Mouse (Mus musculus): ENCODE data around the gene Zbtb8os.
A peak's percentile ranks its signal among the peaks of the same experiment; 100 is the strongest.

Gene Zbtb8os

DNA sequence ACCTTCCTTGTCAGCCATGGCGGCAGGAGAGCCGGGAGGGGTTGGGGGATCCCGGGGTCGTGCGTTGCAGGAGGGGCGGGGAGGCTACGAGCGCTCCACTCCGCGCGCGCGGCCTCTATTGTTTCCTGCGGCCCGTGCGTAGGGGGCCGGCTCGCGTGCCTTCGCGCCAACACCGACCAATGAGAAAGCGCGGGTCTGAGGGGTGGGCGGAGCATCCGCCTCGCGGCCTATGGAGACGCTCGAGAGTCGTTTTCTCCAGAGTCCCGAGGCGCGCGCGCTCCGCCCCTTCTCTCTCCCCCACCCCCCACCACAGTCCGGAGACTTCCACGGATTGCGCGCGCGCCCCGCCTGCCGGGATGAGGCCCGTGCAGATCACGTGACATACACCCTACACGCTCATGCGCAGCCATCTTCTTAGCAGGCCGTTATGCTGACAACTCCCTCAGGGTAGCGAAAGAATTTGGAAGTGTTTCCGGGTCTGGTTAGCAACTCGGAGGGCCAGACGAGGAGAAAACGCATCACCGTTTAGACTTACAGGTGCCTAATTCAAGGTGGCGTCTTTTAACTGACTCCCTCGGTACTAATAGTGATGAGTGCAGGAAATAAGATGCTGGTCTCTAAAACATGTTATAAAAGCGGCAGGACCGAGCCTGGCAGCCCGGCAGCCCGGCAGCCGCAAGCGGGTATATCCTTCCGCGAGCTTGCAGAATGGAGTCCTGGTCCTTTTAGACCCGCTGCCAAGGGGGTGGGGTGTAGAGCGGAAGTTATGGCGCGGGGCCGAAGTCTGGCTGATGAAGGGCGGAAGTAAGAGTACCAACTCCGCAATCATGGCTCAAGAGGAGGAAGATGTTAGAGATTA, at the start of gene Zbtb8os, which contains the start of gene Rbbp4:
Zbtb8os (plus strand) TSS at position 480 of the 859 bp plus-strand sequence.
Rbbp4 (minus strand) TSS at position 155 of the 859 bp plus-strand sequence.
- DNase-seq (ENCODE audit: low spot score) = peak; percentile 93

GRCm38 (mm10) chr4:129286001-129286682, 49.4 kb upstream of the Zbtb8os start:
- DNase-seq (ENCODE audit: low spot score) = no peak

DNA sequence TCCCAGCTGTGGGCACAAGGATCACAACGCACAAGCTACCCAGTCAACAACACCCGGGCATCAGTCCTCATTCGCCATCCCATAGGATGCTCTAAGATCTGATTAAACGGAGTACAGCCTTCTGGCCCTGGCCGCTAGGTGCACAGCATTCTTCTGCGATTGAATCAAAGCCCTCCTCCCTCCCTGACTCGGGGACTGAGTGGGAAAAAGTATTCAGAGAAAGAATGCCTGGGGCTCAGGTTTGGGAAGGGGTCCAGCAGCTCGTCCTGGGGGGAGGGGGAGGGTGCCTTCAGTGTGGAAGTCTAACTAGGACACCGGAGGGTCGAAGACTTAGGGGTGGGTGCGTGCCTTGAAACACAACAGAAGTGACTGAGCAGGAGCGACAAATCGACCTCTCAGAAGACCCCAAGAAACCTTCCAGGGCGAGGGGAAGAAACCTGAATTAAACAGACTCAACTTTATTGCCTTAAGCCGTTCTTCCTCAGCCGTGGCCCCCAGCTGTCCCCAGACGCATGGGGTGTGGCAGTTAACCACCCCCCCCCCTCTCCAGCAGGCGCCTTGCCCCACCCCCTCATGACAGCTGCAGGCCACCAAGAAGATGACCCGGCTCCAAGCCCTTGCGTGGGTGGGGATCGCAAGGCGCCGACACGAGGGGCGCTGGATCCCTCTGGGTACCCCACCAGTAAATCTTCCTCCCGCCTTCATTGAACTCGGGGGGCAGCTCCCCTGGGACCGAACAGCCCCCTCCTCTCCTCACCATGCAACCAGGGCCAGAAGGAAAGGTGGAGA, 48.6 kb upstream of the Zbtb8os start:
- no peak for DNase-seq (ENCODE audit: low spot score)

DNA sequence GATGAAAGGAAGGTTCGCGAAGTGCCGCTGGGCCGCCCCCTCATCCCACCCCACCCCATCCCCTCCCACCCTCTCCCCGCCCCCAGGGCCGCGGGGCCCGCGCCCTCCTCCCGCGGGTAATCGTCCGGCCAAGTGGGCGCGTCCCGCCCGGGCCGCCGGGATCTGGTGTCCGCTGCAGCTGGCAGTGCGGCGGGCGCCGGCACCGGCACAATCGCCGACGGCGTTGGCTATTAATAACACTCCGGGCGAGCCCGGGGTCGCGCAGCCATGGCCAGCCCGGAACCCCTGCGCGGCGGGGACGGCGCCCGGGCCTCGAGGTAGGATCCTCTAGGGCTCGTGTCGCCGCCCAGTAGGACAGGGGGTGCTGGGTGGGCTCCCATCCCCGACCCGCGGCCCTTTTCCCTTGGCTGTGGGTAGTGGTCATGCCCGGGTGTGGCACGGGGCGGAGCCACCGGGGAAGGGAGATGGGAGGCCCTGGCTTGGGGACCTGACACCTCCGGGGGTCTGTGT, 48.0 kb upstream of the Zbtb8os start, which contains the start of gene Sync:
Sync (plus strand) TSS at position 146 of the 510 bp plus-strand sequence.
- DNase-seq (ENCODE audit: low spot score) = no peak

DNA sequence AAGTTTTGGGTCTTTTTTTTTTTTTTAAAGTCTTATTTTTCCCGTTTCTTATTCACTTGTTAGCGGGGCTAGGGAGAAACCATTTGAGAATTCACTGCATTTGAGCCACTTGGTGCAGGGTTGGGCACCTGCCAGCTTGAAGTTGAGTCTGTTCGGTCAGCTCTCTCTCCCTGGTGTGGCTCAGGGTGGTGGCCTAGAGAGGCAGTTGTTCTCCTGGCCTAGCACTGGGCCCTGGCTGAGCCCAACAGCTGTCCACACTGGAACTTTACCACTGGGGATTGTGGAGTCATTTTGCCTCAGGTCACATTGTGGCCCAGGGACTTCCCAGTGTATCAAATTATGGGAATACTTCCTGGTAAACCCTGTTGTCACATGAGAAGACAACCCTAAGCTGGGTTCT, 47.4 kb upstream of the Zbtb8os start:
- no peak for DNase-seq (ENCODE audit: low spot score)

- DNase-seq (ENCODE audit: low spot score) = no peak
These were observed 45.8 kb upstream of the Zbtb8os start for GRCm38 (mm10) chr4:129289671-129290070.

DNA sequence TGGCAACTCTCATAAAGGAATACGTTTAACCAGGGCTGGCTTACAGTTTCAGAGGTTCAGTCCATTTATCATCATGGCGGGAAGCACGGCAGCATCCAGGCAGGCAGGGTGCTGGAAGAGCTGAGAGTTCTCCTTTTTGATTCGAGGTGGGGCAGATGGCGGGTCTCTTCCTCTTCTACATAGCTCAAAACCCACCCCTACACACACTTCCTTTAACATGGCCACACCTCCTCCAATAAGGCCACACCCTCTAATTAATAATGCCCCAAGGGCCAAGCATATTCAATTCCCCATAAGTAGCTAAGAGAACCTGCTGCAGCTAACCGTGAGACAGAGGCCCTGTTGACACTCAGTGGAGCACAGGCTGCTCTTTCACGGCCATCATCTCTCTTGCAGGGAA, 42.7 kb upstream of the Zbtb8os start:
- no peak for DNase-seq (ENCODE audit: low spot score)

- DNase-seq (ENCODE audit: low spot score) = no peak
These were observed 41.8 kb upstream of the Zbtb8os start for GRCm38 (mm10) chr4:129293702-129294101.

GRCm38 (mm10) chr4:129295188-129295587, 40.3 kb upstream of the Zbtb8os start:
- DNase-seq (ENCODE audit: low spot score) = no peak

GRCm38 (mm10) chr4:129296066-129296465, 39.4 kb upstream of the Zbtb8os start:
- no peak for DNase-seq (ENCODE audit: low spot score)

DNA sequence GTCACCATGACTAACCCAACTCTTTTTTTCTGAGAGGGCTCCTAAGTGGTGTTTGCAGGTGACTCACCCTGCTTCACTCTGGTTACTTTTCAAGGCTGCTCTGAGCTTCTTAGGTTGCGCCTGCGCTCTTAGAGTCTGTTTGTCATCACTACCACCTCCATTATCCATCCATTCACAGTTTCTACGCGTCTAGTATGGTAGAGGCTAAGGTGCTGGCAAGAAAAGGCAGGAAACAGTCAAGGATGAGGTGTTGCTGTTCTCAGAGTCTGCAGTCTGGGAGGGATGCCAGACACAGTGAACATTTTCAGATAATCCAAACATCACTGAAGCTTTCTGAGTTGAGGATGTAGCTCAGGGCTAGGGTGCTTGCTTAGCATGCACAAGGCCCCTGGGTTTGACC, 37.8 kb upstream of the Zbtb8os start:
- no peak for DNase-seq (ENCODE audit: low spot score)

DNA sequence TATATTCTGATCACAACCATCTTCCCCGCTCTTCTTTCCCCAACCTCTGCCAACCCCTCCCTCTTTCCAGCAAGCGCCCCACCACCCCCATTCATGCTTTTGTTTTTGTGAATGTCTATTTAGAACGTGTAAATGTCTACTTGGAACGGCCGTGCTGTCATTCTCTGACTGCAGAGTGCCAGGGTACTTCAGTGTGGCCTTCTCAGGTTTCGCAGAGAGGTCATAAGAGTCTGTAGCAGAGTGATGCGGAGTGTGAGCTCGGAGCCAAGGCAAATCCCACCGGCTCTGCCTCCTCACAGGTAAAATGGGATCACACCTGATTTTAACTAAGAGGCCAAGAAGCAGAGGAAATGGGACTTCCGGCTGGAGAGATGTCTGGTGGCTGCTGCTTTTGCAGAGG, 36.4 kb upstream of the Zbtb8os start:
- no peak for DNase-seq (ENCODE audit: low spot score)

GRCm38 (mm10) chr4:129303401-129303800, 32.1 kb upstream of the Zbtb8os start:
- no peak for DNase-seq (ENCODE audit: low spot score)

GRCm38 (mm10) chr4:129303816-129304215, 31.7 kb upstream of the Zbtb8os start:
- DNase-seq (ENCODE audit: low spot score) = no peak

DNA sequence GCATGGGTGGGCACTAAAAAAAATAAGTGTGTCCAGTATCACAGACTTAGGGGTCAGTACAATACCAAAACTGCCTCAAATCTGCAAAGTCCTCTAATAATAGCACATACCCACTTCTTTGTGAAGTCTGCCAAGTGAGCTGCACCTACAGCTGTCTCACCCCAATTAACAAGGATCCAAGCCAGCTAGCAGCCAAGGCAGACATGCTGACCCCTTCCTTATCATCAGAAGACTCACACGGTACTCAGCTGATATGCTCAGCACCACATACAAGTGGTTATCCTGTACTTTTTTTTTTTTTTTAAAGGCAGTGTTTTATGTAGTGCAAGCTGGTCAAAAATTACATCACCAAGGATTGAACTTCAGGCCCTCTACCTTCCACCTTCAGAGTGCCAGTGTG, 31.2 kb upstream of the Zbtb8os start:
- no peak for DNase-seq (ENCODE audit: low spot score)

GRCm38 (mm10) chr4:129307936-129308335, 27.6 kb upstream of the Zbtb8os start:
- no peak for DNase-seq (ENCODE audit: low spot score)

GRCm38 (mm10) chr4:129313886-129314285, 21.6 kb upstream of the Zbtb8os start:
- no peak for DNase-seq (ENCODE audit: low spot score)

DNA sequence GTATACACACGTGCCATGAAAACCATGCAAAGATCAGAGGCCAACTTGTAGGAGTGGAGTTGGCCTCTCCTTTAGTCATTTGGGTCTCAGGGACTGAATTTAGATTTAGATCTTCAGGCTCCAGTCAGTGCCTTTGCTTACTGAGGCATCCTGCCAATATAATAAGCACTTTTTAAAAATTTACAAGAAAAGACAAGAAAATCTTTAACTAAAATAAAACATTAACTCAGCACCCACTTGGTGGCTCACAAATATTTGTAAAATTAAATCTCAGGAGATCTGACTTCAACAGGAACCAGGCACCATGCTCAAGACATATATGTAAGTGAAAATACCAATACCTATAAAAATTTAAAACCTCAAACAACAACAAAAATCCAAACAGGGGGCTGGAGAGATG, 14.6 kb upstream of the Zbtb8os start:
- DNase-seq (ENCODE audit: low spot score) = no peak

DNA sequence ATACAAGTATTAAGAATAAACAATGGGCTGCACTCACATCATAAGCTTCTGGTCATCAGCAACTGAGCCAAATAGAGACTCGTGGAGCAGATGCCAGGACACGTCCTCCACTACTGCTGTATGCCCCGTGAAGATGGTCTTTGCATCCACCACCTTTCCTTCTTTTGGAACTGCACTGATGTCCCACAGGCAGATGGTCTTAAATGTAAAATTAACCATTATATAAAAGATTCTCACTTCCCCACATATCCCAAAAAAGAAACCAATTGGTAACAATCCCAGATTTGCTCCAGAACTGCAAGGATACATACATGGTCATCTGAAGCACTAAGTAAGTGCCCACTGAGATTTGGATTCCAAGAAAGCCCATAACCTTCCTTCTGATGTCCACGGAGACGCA, 13.5 kb upstream of the Zbtb8os start:
- no peak for DNase-seq (ENCODE audit: low spot score)

DNA sequence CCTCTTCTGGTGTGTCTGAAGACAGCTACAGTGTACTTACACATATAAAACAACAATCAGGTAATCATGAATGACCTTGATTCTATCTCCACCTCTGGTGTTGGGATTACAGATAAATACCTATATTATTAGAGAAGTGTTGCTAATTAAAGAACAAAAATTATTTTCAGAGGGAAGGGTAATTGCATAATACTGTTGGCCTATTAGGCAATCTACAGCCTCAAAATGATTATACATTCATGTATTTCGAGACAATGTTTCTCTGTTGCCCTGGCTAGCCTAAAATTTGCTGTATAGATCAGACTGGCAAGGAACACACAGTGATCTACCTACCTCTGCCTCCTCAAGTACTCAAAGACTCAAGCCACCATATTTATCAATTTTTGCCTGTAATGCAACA, 12.0 kb upstream of the Zbtb8os start:
- DNase-seq (ENCODE audit: low spot score) = no peak

DNA sequence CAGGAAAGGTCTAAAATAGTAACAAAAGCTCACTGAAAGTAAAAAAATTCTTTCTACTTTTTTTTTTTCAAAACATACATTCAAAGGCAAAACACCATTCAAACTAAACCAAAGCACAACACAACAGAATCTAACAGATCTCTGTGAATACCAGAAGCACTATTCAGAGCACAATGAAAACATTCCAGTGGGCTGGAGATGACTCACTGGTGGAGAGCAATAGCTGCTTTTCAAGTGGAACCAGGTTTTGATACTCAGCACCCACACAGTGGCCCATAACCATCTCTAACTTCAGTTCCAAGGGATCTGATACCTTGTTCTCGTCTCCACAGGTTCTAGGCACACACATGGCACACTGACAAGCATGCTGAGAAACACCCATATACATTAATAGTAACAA, 10.7 kb upstream of the Zbtb8os start:
- no peak for DNase-seq (ENCODE audit: low spot score)

DNA sequence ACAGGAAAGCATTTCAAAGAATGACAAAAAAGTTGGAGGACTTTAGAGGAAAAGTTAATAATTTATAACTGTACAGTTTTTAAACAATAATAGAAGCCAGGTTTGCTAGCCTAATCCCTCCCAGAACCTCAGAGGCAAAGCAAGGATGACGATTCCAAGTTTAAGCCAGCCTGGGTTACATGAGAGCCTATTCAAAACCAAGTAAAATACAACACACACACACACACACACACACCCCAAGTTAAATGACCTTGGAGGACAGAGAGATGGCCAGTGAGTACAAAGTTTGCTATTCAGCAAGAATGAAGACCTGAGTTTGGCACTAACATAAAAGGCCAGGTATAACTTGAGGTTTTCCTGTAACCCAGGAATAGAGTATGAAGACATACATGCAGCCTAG, 9.3 kb upstream of the Zbtb8os start:
- DNase-seq (ENCODE audit: low spot score) = no peak
